Mouse (Mus musculus): Measurements from ENCODE around the gene Gzma. TPM values are rescaled to one million over a fixed set of nuclear protein-coding genes. Genes with fewer than 3 reads are reported as not detected.

Gene Gzma
- total RNA-seq (2014; fragmentation: Nextera tagmentation) (1.2 and 8.1 TPM in 2 replicates), total RNA-seq (2017) (42.0 TPM in 1 of 2 replicates, not detected in the other)

GRCm38 (mm10) chr13:113100879-113101278 is at the start of gene Gzma:
Gzma (minus strand) TSS chr13:113100981.
- ATAC-seq (replicated peaks; ENCODE audit: low FRiP score, low TSS enrichment, poor library complexity, severe bottlenecking): no peak

- no peak for ATAC-seq (replicated peaks; ENCODE audit: low FRiP score, low TSS enrichment, poor library complexity, severe bottlenecking)
Observed at GRCm38 (mm10) chr13:113139597-113139996, 38.8 kb upstream of the Gzma start.

DNA sequence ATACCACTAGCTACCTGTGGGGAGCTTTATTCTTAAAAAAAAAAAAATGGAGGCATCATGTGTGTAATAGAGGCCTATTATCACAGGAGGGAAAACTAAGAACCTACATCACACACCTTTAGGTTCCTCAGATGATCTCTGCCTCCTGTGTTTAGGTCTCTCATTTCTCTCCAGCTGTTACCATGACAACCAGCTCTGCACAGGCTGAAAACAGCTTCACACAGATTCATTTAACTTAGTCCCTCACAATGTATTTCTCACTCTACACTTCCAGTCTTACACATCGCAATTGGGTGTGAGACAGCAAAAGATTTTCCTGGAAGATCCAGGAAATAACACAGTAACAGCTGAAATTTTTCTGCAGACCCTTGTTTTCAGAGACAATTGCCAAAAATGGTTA is 29.2 kb upstream of the Gzma start:
- ATAC-seq (replicated peaks; ENCODE audit: low FRiP score, low TSS enrichment, poor library complexity, severe bottlenecking): no peak

- no peak for ATAC-seq (replicated peaks; ENCODE audit: low FRiP score, low TSS enrichment, poor library complexity, severe bottlenecking)
Observed at GRCm38 (mm10) chr13:113121326-113121725, 20.5 kb upstream of the Gzma start.

- ATAC-seq (replicated peaks; ENCODE audit: low FRiP score, low TSS enrichment, poor library complexity, severe bottlenecking): no peak
Observed at GRCm38 (mm10) chr13:113120324-113121237, 19.8 kb upstream of the Gzma start.

GRCm38 (mm10) chr13:113118977-113119376 is 18.2 kb upstream of the Gzma start:
- ATAC-seq (replicated peaks; ENCODE audit: low FRiP score, low TSS enrichment, poor library complexity, severe bottlenecking): no peak

DNA sequence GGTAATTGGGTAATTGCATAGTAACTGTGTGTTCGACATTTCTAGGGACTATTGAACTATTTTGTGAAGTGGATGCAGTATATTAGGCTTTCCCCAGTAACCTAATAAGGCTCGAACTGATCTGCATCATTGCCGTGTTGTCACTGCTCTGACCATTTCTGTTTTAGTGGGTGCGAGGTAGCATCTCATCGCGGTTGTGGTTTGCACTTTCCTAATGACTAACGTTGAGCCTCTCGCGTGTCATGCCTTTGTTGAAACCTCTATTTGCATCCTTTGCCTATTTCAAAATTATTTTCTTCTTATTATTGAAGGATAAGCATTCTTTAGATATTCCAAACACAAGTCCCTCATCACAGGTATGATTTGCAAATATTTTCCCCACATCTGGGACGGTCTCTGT is 4.0 kb upstream of the Gzma start:
- no peak for ATAC-seq (replicated peaks; ENCODE audit: low FRiP score, low TSS enrichment, poor library complexity, severe bottlenecking)

DNA sequence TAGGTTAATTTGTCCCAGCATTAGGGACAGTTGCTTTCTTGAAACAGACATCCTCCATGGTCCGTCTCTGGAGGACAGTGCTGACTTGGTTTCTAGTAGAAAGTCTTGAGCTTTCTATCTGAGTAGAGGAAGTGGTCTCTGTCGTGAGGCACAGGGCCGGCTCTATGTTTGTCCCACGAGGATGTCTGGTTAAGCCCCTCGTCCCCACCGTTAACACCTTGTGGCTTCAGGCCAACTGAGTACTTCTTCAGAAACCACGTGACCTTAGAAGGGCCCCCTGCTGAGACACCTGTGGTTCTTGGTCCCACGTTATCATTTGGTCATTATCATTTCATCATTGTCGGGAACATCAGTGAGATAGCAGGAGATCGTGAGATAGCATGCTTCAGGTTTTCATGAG is 1.0 kb upstream of the Gzma start:
- no peak for ATAC-seq (replicated peaks; ENCODE audit: low FRiP score, low TSS enrichment, poor library complexity, severe bottlenecking)

GRCm38 (mm10) chr13:113098406-113098805 is 2.4 kb downstream of the Gzma start:
- no peak for ATAC-seq (replicated peaks; ENCODE audit: low FRiP score, low TSS enrichment, poor library complexity, severe bottlenecking)

GRCm38 (mm10) chr13:113097011-113097410 is 3.8 kb downstream of the Gzma start:
- ATAC-seq (replicated peaks; ENCODE audit: low FRiP score, low TSS enrichment, poor library complexity, severe bottlenecking): no peak

GRCm38 (mm10) chr13:113094618-113095017 is 6.2 kb downstream of the Gzma start:
- ATAC-seq (replicated peaks; ENCODE audit: low FRiP score, low TSS enrichment, poor library complexity, severe bottlenecking): 0 out of 2 replicates have a peak, but pooled peaks have one; percentile 41

GRCm38 (mm10) chr13:113090489-113090888 is 10.3 kb downstream of the Gzma start:
- ATAC-seq (replicated peaks; ENCODE audit: low FRiP score, low TSS enrichment, poor library complexity, severe bottlenecking): no peak

DNA sequence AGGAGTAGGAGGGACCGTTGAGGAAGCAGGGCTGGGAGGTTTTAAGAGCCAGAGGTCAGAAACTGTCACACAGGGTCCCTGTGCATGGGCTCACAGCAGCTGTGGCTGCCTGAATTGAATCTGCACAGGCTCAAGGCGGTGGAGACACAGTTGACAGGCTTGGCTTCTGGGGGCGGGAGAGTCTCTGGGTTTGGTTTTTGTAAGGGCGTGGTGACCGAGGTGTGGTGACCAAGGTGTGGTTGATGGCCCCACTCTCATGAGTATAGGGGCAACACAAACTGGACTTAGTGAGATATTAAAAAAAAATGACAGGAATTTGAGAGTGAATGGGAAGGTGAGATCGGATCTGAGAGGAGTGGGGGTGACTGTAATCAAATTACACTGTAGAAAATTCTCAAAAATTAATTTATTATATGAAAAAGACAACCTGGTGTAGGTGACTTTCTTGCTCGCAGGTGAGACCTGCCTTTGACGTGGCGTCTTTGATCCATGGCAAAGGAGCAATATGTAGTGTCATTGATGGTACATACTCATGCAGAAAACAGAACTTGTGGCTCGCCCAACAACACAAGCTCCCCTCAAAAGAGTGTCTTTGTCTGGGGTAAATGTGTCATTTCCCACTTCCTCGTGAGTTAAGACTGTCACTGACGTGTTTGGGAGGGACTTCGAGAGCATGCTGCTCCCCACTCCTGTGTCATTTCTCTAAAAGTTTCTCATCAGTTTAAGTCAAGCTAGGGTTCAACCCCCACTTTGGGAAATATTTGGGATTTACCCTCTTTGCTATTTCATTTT is 13.4 kb downstream of the Gzma start:
- ATAC-seq (replicated peaks; ENCODE audit: low FRiP score, low TSS enrichment, poor library complexity, severe bottlenecking): no peak

DNA sequence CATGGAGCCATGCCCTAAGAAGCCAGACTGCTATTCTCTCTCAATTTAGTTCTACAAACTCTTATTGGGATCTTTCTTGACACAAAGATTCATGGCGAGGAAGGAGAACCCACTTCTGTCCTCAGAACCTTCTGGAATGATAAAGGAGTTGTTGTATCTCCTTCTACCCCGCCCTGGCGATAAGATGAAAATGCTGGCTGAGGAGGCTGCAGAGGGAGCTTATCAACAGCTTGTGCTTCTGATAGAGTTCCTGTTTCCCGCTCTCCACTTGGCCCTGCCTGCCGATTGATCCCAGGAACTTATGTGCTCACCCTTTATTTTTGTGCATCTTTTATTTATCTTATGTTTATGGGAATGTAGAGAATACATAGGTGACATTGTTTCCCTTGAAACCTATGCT is 16.0 kb downstream of the Gzma start:
- ATAC-seq (replicated peaks; ENCODE audit: low FRiP score, low TSS enrichment, poor library complexity, severe bottlenecking): no peak

GRCm38 (mm10) chr13:113082101-113082500 is 18.7 kb downstream of the Gzma start:
- ATAC-seq (replicated peaks; ENCODE audit: low FRiP score, low TSS enrichment, poor library complexity, severe bottlenecking): no peak

- no peak for ATAC-seq (replicated peaks; ENCODE audit: low FRiP score, low TSS enrichment, poor library complexity, severe bottlenecking)
Observed at GRCm38 (mm10) chr13:113079021-113079420, 21.8 kb downstream of the Gzma start.

DNA sequence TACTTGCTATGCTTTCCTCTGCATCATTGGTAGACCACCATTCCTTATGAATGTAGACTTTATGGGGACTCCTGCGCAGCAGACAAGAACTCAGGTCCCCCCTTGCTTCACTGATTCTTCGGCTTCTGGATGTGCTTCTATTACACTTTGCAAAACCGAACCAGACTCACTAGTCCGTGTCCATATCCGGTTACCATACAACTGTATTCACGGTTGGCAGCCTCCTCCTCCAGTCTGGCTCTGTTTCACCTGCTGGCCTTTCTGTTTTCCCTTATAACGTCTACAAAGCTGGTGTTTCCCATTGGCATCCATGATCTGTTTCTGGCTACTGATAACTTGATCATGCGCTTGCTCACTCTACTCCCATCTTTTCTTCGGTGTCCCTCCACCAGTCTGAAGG is 36.2 kb downstream of the Gzma start:
- ATAC-seq (replicated peaks; ENCODE audit: low FRiP score, low TSS enrichment, poor library complexity, severe bottlenecking): no peak

GRCm38 (mm10) chr13:113061746-113062145 is 39.0 kb downstream of the Gzma start:
- no peak for ATAC-seq (replicated peaks; ENCODE audit: low FRiP score, low TSS enrichment, poor library complexity, severe bottlenecking)

GRCm38 (mm10) chr13:113055826-113056225 is 45.0 kb downstream of the Gzma start:
- no peak for ATAC-seq (replicated peaks; ENCODE audit: low FRiP score, low TSS enrichment, poor library complexity, severe bottlenecking)

GRCm38 (mm10) chr13:113054230-113054629 is 46.6 kb downstream of the Gzma start:
- ATAC-seq (replicated peaks; ENCODE audit: low FRiP score, low TSS enrichment, poor library complexity, severe bottlenecking): no peak

All from megakaryocyte-erythroid progenitor cell, adult 5-6 weeks (primary cell).